Mouse (Mus musculus): ENCODE results near the gene Pard3. TPM values are rescaled to one million over a fixed set of nuclear protein-coding genes. Genes with fewer than 3 reads are reported as not detected.

The Pard3 gene
- polyA plus RNA-seq, 2 experiments, result 4.5 TPM

DNA sequence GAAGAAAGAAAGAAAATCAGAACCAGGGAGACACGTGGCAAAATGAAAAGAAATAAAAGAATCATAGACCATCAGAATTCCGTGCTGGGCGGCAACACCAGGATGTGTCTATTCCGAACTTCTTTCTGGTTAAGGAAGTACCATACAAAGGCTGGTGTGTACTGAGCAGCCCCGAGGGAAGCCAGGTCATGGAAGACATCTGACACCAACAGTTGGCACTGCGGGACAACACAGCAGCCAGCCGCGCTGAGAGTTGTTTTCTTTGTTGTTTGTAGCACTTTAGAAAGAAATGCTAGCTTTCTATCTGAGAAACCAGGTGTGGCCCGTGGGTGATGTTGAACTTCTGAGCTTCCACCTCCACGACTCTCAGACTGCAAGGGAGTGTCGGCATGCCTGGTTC is 274.5 kb downstream of the Pard3 start:
- Histone ChIP-seq H3K9ac (replicated peaks) (no peak overlapping the region), H3K4me3 (ENCODE audit: insufficient read depth in 1 of 2, low read depth in 2 of 2, low read length in 2 of 2) (no peak overlapping the region), H3K4me1 (replicated peaks; ENCODE audit: control insufficient read depth in 2 of 2, insufficient read depth in 2 of 2, low read length in 1 of 2) (no peaks in the 10 kb centered on the region), H3K36me3 (replicated peaks; ENCODE audit: control insufficient read depth, insufficient read depth, low read depth) (no peaks in the 10 kb centered on the region), H3K27me3 (ENCODE audit: control insufficient read depth, insufficient read depth, low read length) (no peaks in the 10 kb centered on the region), H3K9me3 (ENCODE audit: control insufficient read depth, low read length) (no peaks in the 10 kb centered on the region), H3K27ac (no peak overlapping the region), H3K4me2 (ENCODE audit: low read depth) (no peak overlapping the region)
- ATAC-seq (ENCODE audit: insufficient read depth) (no peak), DNase-seq (ENCODE audit: low read depth in 3 of 3, low spot score in 3 of 3) (no peak)
- TF ChIP-seq EP300 (IDR thresholded peaks at IDR 0.05; ENCODE audit: low read depth), result no peak
- TF ChIP-seq CTCF (IDR thresholded peaks at IDR 0.05; ENCODE audit: low read depth), result no peak
- WGBS (ENCODE audit: insufficient replicate concordance), result 73% methylated on average over 11 of the region's 11 CpGs

GRCm38 (mm10) chr8:127341046-127341445 is 277.4 kb downstream of the Pard3 start:
- WGBS (ENCODE audit: insufficient replicate concordance), result 60% methylated on average over 7 of the region's 7 CpGs
- DNase-seq (ENCODE audit: low read depth in 3 of 3, low spot score in 3 of 3) (no peak), ATAC-seq (ENCODE audit: insufficient read depth) (no peak)
- 0 out of 4 replicates have a peak, but pooled peaks cover 0 to 2% of the 10 kb centered on the region in 2 experiments for H3K4me1 ChIP-seq (replicated peaks; ENCODE audit: control insufficient read depth in 2 of 2, insufficient read depth in 2 of 2, low read length in 1 of 2)
- H3K27ac ChIP-seq, result no peak overlapping the region
- H3K9ac ChIP-seq (replicated peaks), result no peak overlapping the region
- no peaks in the 10 kb centered on the region for H3K9me3 ChIP-seq (ENCODE audit: control insufficient read depth, low read length)
- no peaks in the 10 kb centered on the region for H3K36me3 ChIP-seq (replicated peaks; ENCODE audit: control insufficient read depth, insufficient read depth, low read depth)
- H3K27me3 ChIP-seq (ENCODE audit: control insufficient read depth, insufficient read depth, low read length), result no peaks in the 10 kb centered on the region
- no peak overlapping the region for H3K4me3 ChIP-seq (ENCODE audit: insufficient read depth in 1 of 2, low read depth in 2 of 2, low read length in 2 of 2)
- TF ChIP-seq CTCF (IDR thresholded peaks at IDR 0.05; ENCODE audit: low read depth) (no peak), EP300 (IDR thresholded peaks at IDR 0.05; ENCODE audit: low read depth) (no peak)
- no peak overlapping the region for H3K4me2 ChIP-seq (ENCODE audit: low read depth)

DNA sequence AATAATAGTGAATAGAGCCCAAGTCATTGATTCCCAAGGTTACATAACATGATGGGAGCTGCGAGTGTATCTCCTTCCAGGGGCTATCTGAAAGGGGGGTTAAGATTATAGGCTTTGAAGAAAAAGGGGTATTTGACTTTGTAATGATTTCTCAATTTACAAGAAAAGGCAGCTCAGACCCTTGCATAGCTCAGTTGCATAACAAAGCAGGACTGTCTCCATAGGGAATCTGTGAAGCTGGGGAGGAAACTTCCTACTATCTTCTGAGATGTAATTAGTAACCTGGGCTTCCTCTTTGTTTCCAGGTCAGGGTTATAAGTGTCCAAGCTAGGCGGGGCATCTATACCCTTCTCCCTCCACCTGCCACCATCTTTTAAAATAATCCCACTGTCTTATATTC is 279.4 kb downstream of the Pard3 start:
- no peak overlapping the region for H3K4me2 ChIP-seq (ENCODE audit: low read depth)
- H3K4me3 ChIP-seq (ENCODE audit: insufficient read depth in 1 of 2, low read depth in 2 of 2, low read length in 2 of 2), result no peak overlapping the region
- 48% methylated on average over 2 of the region's 2 CpGs for WGBS (ENCODE audit: insufficient replicate concordance)
- no peak for ATAC-seq (ENCODE audit: insufficient read depth)
- no peak overlapping the region for H3K27ac ChIP-seq
- H3K9ac ChIP-seq (replicated peaks), result no peak overlapping the region
- no peaks in the 10 kb centered on the region for H3K9me3 ChIP-seq (ENCODE audit: control insufficient read depth, low read length)
- no peaks in the 10 kb centered on the region for H3K36me3 ChIP-seq (replicated peaks; ENCODE audit: control insufficient read depth, insufficient read depth, low read depth)
- no peak for TF ChIP-seq EP300 (IDR thresholded peaks at IDR 0.05; ENCODE audit: low read depth)
- no peak for TF ChIP-seq CTCF (IDR thresholded peaks at IDR 0.05; ENCODE audit: low read depth)
- DNase-seq (ENCODE audit: low read depth in 3 of 3, low spot score in 3 of 3), result no peak
- H3K27me3 ChIP-seq (ENCODE audit: control insufficient read depth, insufficient read depth, low read length), result no peaks in the 10 kb centered on the region
- 0 out of 4 replicates have a peak, but pooled peaks cover 0 to 2% of the 10 kb centered on the region in 2 experiments for H3K4me1 ChIP-seq (replicated peaks; ENCODE audit: control insufficient read depth in 2 of 2, insufficient read depth in 2 of 2, low read length in 1 of 2)

GRCm38 (mm10) chr8:127344421-127344820 is 280.7 kb downstream of the Pard3 start:
- 64% methylated on average over 3 of the region's 3 CpGs for WGBS (ENCODE audit: insufficient replicate concordance)
- H3K27me3 ChIP-seq (ENCODE audit: control insufficient read depth, insufficient read depth, low read length), result no peaks in the 10 kb centered on the region
- no peak overlapping the region for H3K4me2 ChIP-seq (ENCODE audit: low read depth)
- DNase-seq (ENCODE audit: low read depth in 3 of 3, low spot score in 3 of 3) (no peak), ATAC-seq (ENCODE audit: insufficient read depth) (no peak)
- H3K9ac ChIP-seq (replicated peaks), result no peak overlapping the region
- H3K4me1 ChIP-seq (replicated peaks; ENCODE audit: control insufficient read depth in 2 of 2, insufficient read depth in 2 of 2, low read length in 1 of 2), result 0 out of 4 replicates have a peak, but pooled peaks cover 0 to 2% of the 10 kb centered on the region in 2 experiments
- H3K4me3 ChIP-seq (ENCODE audit: insufficient read depth in 1 of 2, low read depth in 2 of 2, low read length in 2 of 2), result no peak overlapping the region
- H3K9me3 ChIP-seq (ENCODE audit: control insufficient read depth, low read length), result no peaks in the 10 kb centered on the region
- no peak overlapping the region for H3K27ac ChIP-seq
- no peaks in the 10 kb centered on the region for H3K36me3 ChIP-seq (replicated peaks; ENCODE audit: control insufficient read depth, insufficient read depth, low read depth)
- TF ChIP-seq CTCF (IDR thresholded peaks at IDR 0.05; ENCODE audit: low read depth) (no peak), EP300 (IDR thresholded peaks at IDR 0.05; ENCODE audit: low read depth) (no peak)

GRCm38 (mm10) chr8:127345912-127346423 is 282.3 kb downstream of the Pard3 start:
- H3K4me1 ChIP-seq (replicated peaks; ENCODE audit: control insufficient read depth in 2 of 2, insufficient read depth in 2 of 2, low read length in 1 of 2), result 0 out of 4 replicates have a peak, but pooled peaks cover 0 to 2% of the 10 kb centered on the region in 2 experiments
- no peak for TF ChIP-seq CTCF (IDR thresholded peaks at IDR 0.05; ENCODE audit: low read depth)
- TF ChIP-seq EP300 (IDR thresholded peaks at IDR 0.05; ENCODE audit: low read depth), result no peak
- H3K4me2 ChIP-seq (ENCODE audit: low read depth), result no peak overlapping the region
- H3K9ac ChIP-seq (replicated peaks), result no peak overlapping the region
- no peaks in the 10 kb centered on the region for H3K27me3 ChIP-seq (ENCODE audit: control insufficient read depth, insufficient read depth, low read length)
- H3K27ac ChIP-seq, result no peak overlapping the region
- H3K9me3 ChIP-seq (ENCODE audit: control insufficient read depth, low read length), result no peaks in the 10 kb centered on the region
- no peak for DNase-seq (ENCODE audit: low read depth in 3 of 3, low spot score in 3 of 3)
- ATAC-seq (ENCODE audit: insufficient read depth), result no peak
- no peak overlapping the region for H3K4me3 ChIP-seq (ENCODE audit: insufficient read depth in 1 of 2, low read depth in 2 of 2, low read length in 2 of 2)
- H3K36me3 ChIP-seq (replicated peaks; ENCODE audit: control insufficient read depth, insufficient read depth, low read depth), result no peaks in the 10 kb centered on the region
- WGBS (ENCODE audit: insufficient replicate concordance), result 64% methylated on average over 1 of the region's 1 CpGs
